Mouse (Mus musculus) MEL (cell line): ENCODE results near the gene Als2cl.

Experiments used
- CTCF ChIP-seq, 3 experiments: IDR thresholded peaks in 2 of 3; conservative IDR thresholded peaks in 1 of 3; 2 replicates each; pipeline ENCODE4 v1.5.1; 2011 to 2012; ENCODE audit warnings: low read length in 3 of 3, low read depth in 2 of 3, mild to moderate bottlenecking in 2 of 3, improper control_type of control experiment in 1 of 3, inconsistent platforms in 1 of 3, mixed read lengths in 1 of 3, moderate library complexity in 1 of 3; ENCODE audit not compliant: control insufficient read depth in 1 of 3, insufficient read depth in 1 of 3, poor library complexity in 1 of 3, severe bottlenecking in 1 of 3
- E2F4 ChIP-seq: IDR thresholded peaks from 2 replicates; pipeline ENCODE4 v1.6.1; 2011; ENCODE audit warnings: low read depth, low read length, improper control_type of control experiment, borderline replicate concordance
- EP300 ChIP-seq, 2 experiments: IDR thresholded peaks; 2 replicates each; pipeline ENCODE4 v1.6.1; 2011; ENCODE audit warnings: improper control_type of control experiment in 2 of 2, low read length in 2 of 2, low read depth in 1 of 2, mild to moderate bottlenecking in 1 of 2
- GATA1 ChIP-seq: IDR thresholded peaks from 2 replicates; pipeline ENCODE4 v1.6.1; 2011; ENCODE audit warnings: low read depth, low read length, improper control_type of control experiment
- MAZ ChIP-seq: IDR thresholded peaks from 2 replicates; pipeline ENCODE4 v1.6.1; 2012; ENCODE audit warnings: low read depth, mild to moderate bottlenecking, inconsistent platforms, low read length, improper control_type of control experiment
- MXI1 ChIP-seq: IDR thresholded peaks from 2 replicates; pipeline ENCODE4 v1.6.1; 2011; ENCODE audit warnings: mild to moderate bottlenecking, low read depth, low read length, improper control_type of control experiment
- POLR2A ChIP-seq, 2 experiments: IDR thresholded peaks; 2 replicates each; pipeline ENCODE4 v1.6.1; 2011 to 2012; ENCODE audit warnings: low read length in 2 of 2, mild to moderate bottlenecking in 2 of 2, control low read depth in 1 of 2, improper control_type of control experiment in 1 of 2, low read depth in 1 of 2, moderate library complexity in 1 of 2; ENCODE audit not compliant: control insufficient read depth in 1 of 2, insufficient read depth in 1 of 2, poor library complexity in 1 of 2
- POLR2AphosphoS2 ChIP-seq: IDR thresholded peaks from 2 replicates; pipeline ENCODE4 v1.6.1; 2011; ENCODE audit warnings: low read length, improper control_type of control experiment
- TBP ChIP-seq: IDR thresholded peaks from 2 replicates; pipeline ENCODE4 v1.8.0; 2011; ENCODE audit warnings: low read depth, low read length, improper control_type of control experiment
- TCF12 ChIP-seq: IDR thresholded peaks from 2 replicates; pipeline ENCODE4 v1.6.1; 2014; ENCODE audit warnings: low read depth, mild to moderate bottlenecking, inconsistent platforms, low read length, improper control_type of control experiment, moderate library complexity
- USF1 ChIP-seq: IDR thresholded peaks from 2 replicates; pipeline ENCODE4 v1.6.1; 2014; ENCODE audit warnings: low read depth, mild to moderate bottlenecking, inconsistent platforms, low read length, improper control_type of control experiment, moderate library complexity
- ZC3H11A ChIP-seq: IDR thresholded peaks from 2 replicates; pipeline ENCODE4 v1.6.1; 2012; ENCODE audit warnings: low read depth, mild to moderate bottlenecking, inconsistent platforms, low read length, improper control_type of control experiment

DNA sequence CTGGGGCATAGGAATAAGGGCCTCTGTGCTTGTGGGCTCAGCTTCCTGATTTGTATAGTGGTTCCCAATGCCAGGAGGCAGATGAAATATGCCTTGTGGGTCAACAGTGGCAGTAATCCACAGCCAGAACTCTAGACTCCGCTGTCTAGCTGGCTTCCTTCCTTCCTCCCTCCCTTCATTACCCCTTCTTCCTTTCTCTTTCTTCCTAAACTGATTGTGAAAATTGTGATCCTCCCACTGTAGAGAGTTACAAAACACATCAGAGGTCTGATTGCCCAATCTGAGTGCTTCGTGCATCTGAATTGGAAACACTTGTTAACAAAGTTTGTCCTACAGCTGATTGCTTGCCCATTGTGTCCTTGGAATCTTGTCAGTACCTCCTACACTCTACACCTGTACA is 38.2 kb upstream of the Als2cl start:
- no peak for TF ChIP-seq POLR2A (IDR thresholded peaks at IDR 0.05; ENCODE audit: control insufficient read depth in 1 of 2, insufficient read depth in 1 of 2, low read depth in 1 of 2, low read length in 2 of 2, poor library complexity in 1 of 2)
- TF ChIP-seq E2F4, result no peak
- TF ChIP-seq TBP, result no peak
- TF ChIP-seq MXI1, result no peak
- TF ChIP-seq CTCF (IDR thresholded peaks at IDR 0.05 in 2 of 3, conservative IDR thresholded peaks at IDR 0.05 in 1 of 3; ENCODE audit: control insufficient read depth in 1 of 3, insufficient read depth in 1 of 3, low read depth in 2 of 3, low read length in 3 of 3, poor library complexity in 1 of 3, severe bottlenecking in 1 of 3), result no peak
- TF ChIP-seq GATA1, result no peak
- no peak for TF ChIP-seq MAZ
- no peak for TF ChIP-seq EP300 (IDR thresholded peaks at IDR 0.05; ENCODE audit: low read depth in 1 of 2, low read length in 2 of 2)
- no peak for TF ChIP-seq TCF12
- no peak for TF ChIP-seq USF1
- no peak for TF ChIP-seq ZC3H11A
- no peak for TF ChIP-seq POLR2AphosphoS2
